Mouse (Mus musculus) mesoderm, embryonic 11.5 days (tissue): ENCODE measurements around the gene Nr5a2.
"Not testable (repeated sequence)": the region's sequence is repeated elsewhere in the genome, so short reads cannot be mapped to it uniquely, and the experiment has no call there.

Experiments
- DNase-seq: peaks from one replicate; pipeline ENCODE4 v3.0.0-alpha.2; 2012; ENCODE audit warnings: low read depth, low spot score

Gene Nr5a2

DNA sequence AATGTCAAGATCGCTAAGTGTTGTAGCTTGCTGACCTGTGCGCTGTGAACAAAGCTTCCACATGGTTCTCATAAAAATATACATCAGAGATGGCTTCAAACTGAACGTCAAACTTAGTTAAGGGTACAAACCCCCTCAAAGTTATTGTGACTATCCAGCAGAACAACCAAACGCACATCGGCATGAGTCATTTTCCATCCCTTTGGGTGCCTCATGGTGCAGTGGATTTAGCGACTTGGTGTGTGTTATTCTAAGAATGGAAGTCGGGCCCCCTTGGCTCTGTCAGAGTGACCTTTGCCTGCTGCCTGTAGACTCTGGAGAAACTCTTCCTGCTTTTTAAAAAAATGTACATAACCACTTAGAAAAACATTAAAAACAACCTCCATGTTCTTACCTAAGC, 119.7 kb downstream of the Nr5a2 start:
- no peak for DNase-seq

DNA sequence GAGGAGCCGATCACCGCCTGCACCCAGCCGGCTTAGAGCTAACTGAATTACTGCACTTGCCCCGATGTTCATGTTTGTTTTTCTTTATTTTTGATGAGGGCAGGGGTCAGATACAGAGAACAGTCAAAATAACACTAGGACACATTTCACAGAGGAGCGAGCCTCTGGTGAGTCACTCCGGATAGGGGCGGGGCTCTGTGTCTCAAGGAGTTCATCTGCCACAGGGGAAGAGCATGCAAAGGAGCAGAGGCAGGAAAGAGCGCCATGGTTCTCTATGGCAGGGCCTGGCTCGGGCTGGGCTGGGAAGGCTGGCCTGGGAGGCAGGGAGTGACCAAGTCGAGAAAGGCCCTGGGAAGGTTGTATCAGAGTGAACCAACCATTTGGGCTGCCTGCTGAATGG, 121.0 kb downstream of the Nr5a2 start:
- DNase-seq = peak; percentile 12

DNA sequence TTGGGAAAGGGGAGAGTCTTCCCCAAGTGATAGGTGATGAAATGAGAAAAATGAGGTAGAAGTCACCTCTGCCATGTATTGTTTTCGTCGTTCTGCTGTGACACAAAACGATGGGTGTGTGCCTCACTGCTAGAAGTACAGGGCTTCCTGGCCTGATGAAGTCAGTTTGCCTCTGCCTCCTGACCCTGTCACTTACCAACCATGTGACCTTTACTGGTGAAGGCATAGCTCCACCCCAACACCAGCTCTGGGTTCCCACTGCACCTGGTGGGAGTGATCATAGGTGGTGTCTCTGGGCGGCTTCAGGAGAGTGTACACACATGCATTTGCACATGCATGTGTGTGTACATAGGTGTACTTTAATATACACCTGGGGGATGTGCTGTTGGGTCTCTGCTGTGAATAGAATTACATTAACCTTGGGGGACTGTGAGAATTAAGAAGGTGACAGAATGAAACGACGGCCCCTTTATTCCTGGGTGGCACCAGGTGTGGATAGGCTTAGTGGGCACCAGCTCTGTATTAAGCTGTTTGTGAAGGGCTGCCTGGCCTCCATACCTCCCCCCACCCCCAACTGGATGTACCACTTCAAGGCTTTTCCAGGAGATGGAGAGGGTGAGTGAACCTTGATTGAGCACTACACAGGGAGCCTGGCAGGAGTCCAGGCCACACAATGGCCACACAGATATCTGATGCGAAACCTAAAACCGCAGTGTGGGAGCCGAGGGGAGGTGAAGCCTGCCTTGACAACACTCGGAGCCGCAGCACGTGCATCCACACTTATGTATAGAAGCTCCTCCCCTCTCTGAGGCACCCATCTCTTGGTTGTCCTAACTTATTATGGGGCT, 127.7 kb downstream of the Nr5a2 start:
- peak; percentile 23 for DNase-seq

DNA sequence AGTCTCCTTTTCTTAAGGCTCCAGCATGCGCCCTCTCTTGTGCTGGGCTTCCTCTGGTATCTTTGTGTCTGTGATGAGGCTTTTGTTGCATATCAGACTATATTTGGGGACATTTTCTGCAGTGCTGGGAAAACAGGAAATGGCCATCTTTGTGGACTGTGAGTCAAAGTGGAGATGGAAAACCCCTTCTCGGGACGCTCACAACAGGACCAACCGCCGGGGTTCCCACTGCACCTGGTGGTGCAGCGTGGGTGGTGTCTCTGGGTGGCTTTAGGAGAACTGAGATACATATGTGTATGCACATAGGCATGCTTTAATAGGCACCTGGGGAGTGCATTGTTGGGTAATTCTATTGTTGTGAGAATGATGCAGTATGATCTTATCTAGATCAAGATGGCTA, 129.3 kb downstream of the Nr5a2 start:
- DNase-seq = no peak

DNA sequence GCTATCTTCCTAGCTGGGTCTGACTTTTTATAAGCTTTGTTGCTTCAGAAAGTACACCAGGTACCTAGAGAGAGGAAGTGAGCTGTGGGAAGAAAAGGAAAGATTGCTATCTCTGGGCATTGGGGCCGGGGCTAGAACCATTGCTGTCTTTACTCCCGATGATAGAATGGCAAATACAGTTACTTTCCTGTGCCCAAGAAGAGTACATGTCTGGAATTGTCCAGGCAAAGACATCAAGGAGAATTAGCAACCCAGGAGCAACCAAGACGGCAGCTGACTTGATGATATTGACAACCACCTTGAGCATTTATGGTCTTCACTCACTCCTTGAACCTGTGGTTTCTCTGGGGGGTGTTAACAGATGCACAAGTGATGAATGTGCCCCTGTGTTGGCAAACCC, 130.3 kb downstream of the Nr5a2 start:
- no peak for DNase-seq

DNA sequence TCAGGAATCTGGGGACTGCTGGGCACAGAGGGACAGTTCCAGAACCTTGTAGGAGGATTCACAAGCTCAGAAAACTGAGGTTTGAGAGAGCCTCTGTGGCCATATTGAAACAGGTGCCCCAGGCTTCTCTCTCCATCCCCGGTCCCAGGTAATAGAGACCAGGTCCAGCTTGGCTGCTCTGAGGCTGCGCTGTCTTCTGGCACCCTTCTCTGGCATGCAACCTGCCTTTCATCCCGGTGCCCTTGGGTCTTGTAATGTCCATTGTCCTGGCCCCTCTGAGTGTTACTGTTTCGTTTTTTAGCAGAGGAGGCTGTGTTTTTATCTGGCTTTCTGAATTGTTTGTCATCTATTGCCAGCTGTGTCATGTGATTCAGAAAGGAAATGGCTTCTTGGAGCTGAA, 136.4 kb downstream of the Nr5a2 start:
- DNase-seq = no peak

DNA sequence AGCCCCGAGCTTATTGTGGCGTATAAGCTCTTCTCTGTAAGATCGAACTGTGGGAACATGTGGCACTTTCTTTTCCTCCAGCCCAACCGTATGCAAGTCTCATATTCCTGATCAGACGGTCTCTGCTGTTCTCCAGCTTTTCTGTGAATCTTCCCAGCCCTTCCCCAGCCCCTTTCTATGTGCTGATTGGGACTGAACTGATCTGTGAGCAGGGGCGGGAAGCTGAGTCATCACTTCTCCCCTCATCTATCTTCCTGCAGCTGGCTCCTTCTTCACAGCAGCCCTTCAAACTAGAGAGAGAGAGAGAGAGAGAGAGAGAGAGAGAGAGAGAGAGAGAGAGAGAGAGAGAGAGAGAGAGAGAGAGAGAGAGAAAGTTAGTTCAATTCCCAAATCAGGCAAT, 159.6 kb downstream of the Nr5a2 start:
- DNase-seq = no peak

DNA sequence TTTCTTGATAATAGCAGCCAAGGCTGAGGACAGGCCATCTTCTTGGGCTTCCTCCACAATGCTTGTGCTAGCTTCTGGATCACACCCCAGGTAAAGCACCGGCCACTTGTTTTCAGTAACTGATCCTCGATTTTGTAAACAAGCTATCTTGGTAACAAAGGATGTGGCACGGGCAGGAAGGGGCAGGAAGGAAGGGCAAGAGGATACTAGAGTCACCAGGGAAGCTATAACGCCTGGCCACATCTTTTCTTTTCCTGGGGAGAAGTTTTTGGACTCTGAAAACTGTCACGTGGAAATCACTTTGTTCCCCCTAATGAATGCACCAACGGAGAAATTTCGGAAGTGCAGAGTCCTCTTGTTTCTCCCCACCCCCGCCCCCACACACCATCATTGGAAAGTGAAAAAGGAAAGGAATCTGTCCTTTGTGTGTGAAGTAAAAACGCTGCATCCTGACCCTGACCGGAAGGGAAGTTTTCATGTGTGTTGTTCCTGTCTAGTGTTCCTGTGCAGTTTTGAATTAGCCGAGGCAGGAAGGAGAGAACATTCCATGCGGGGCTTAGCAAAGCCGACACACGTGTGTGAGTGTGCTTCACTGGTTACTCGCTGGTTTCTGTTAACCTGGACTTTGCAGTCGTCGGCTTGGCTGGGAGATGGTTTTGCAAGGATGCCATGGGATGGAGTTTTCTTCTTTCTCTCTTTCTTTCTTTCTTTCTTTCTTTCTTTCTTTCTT, 163.7 kb downstream of the Nr5a2 start:
- no peak for DNase-seq

DNA sequence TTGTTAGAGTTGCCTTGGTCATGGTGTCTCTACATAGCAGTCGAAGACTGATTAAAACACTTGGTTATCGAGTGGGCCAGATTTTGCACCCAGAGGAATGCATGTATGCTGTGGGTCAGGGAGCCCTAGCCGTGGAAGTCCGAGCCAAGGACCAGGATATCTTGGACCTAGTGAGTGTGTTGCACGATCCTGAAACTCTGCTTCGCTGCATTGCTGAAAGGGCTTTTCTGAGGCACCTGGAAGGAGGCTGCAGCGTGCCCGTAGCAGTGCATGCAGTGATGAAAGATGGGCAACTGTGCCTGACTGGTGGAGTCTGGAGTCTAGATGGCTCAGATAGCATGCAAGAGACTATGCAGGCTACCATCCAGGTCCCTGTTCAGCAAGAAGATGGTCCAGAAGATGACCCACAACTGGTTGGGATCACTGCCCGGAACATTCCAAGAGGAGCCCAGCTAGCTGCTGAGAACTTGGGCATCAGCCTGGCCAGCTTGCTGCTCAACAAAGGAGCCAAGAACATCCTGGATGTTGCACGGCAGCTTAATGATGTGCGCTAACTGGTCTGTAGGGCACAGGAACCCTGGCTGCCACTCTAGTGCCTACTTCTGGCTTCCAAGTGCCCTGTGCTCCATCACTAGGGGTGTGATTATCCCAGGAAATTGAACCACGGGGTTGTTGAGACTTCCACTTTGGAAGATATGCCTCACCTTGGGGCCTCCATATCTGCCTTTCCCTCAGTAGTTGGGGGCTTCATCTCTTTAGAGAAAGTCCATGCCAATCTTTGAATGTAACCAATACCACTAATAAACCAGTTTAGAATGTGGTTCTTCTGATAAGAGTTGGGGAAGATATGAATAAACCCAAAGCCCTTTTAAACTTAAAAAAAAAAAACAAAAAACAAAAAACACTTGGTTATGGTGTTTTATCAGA, 167.0 kb downstream of the Nr5a2 start:
- DNase-seq = not testable (repeated sequence)
